Mouse (Mus musculus): ENCODE data around the gene Agap2.

- no peak for TF ChIP-seq CTCF (IDR thresholded peaks at IDR 0.05; ENCODE audit: low read depth)
- no peak for TF ChIP-seq EP300 (IDR thresholded peaks at IDR 0.05; ENCODE audit: low read depth)
These were observed 17.7 kb downstream of the Agap2 start for GRCm38 (mm10) chr10:127092742-127093141.

All from liver, postnatal 0 days (tissue).